Mouse (Mus musculus): ENCODE data around the gene Trap1. TPM values are rescaled to one million over a fixed set of nuclear protein-coding genes. Genes with fewer than 3 reads are reported as not detected.

Gene Trap1
- polyA plus RNA-seq, 1 experiment: 70.0 TPM

DNA sequence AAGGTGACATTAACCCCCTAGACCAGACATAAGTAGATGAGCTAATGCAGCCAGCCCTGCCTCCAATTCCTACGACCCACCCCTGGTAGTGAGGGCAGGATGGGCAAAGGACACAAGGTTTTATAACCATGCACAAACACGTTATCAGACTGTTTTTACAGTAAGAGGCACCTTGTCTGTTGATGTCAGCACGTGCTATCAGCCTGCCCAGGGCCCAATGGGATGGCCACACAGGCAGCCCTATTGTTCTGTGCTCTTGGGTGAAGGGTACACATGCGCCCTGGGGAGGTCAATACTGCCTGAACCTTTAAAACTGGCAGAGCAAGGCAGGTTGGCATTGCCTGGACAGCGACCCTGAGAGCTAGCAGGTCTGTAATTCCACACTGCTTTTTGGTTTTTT is 40.8 kb downstream of the Trap1 start, which contains the start of gene Dnase1:
Gene Dnase1 (plus strand): TSS at position 136 of the 400 bp plus-strand sequence.
- H3K27ac ChIP-seq (ENCODE audit: control insufficient read depth, insufficient read depth, low read depth, low read length): no peak within 1 kb of the TSS
- TF ChIP-seq POLR2A (IDR thresholded peaks at IDR 0.05; ENCODE audit: control insufficient read depth, low read depth, low read length) (no peak), CTCF (IDR thresholded peaks at IDR 0.05; ENCODE audit: control insufficient read depth, insufficient read depth, insufficient replicate concordance, low read depth, low read length) (no peak)
- H3K36me3 ChIP-seq (ENCODE audit: control insufficient read depth, insufficient read depth, low read length): no peaks in the 10 kb centered on the region
- H3K4me1 ChIP-seq (ENCODE audit: control insufficient read depth, insufficient read depth, low read length): no peaks in the 10 kb centered on the region
- no peak within 1 kb of the TSS for H3K4me3 ChIP-seq (ENCODE audit: control insufficient read depth, low read depth, low read length)
- no peaks in the 10 kb centered on the region for H3K27me3 ChIP-seq (ENCODE audit: control insufficient read depth, insufficient read depth, low read length)

GRCm38 (mm10) chr16:4035575-4035974 is 42.1 kb downstream of the Trap1 start:
- H3K36me3 ChIP-seq (ENCODE audit: control insufficient read depth, insufficient read depth, low read length): no peaks in the 10 kb centered on the region
- no peak for TF ChIP-seq POLR2A (IDR thresholded peaks at IDR 0.05; ENCODE audit: control insufficient read depth, low read depth, low read length)
- TF ChIP-seq CTCF (IDR thresholded peaks at IDR 0.05; ENCODE audit: control insufficient read depth, insufficient read depth, insufficient replicate concordance, low read depth, low read length): no peak

GRCm38 (mm10) chr16:4034476-4034875 is 43.2 kb downstream of the Trap1 start:
- TF ChIP-seq POLR2A (IDR thresholded peaks at IDR 0.05; ENCODE audit: control insufficient read depth, low read depth, low read length): no peak
- TF ChIP-seq CTCF (IDR thresholded peaks at IDR 0.05; ENCODE audit: control insufficient read depth, insufficient read depth, insufficient replicate concordance, low read depth, low read length): no peak
- H3K4me1 ChIP-seq (ENCODE audit: control insufficient read depth, insufficient read depth, low read length): no peaks in the 10 kb centered on the region
- H3K27me3 ChIP-seq (ENCODE audit: control insufficient read depth, insufficient read depth, low read length): no peaks in the 10 kb centered on the region
- H3K4me3 ChIP-seq (ENCODE audit: control insufficient read depth, low read depth, low read length): no peak overlapping the region
- no peak overlapping the region for H3K27ac ChIP-seq (ENCODE audit: control insufficient read depth, insufficient read depth, low read depth, low read length)
- H3K36me3 ChIP-seq (ENCODE audit: control insufficient read depth, insufficient read depth, low read length): no peaks in the 10 kb centered on the region

More at GRCm38 (mm10) chr16:4035575-4035974, 42.1 kb downstream of the Trap1 start:
- no peak overlapping the region for H3K4me3 ChIP-seq (ENCODE audit: control insufficient read depth, low read depth, low read length)
- no peaks in the 10 kb centered on the region for H3K4me1 ChIP-seq (ENCODE audit: control insufficient read depth, insufficient read depth, low read length)
- H3K27me3 ChIP-seq (ENCODE audit: control insufficient read depth, insufficient read depth, low read length): no peaks in the 10 kb centered on the region
- H3K27ac ChIP-seq (ENCODE audit: control insufficient read depth, insufficient read depth, low read depth, low read length): no peak overlapping the region

- Histone ChIP-seq H3K36me3 (ENCODE audit: control insufficient read depth, insufficient read depth, low read length) (no peaks in the 10 kb centered on the region), H3K27me3 (ENCODE audit: control insufficient read depth, insufficient read depth, low read length) (no peaks in the 10 kb centered on the region), H3K4me1 (ENCODE audit: control insufficient read depth, insufficient read depth, low read length) (no peaks in the 10 kb centered on the region), H3K27ac (ENCODE audit: control insufficient read depth, insufficient read depth, low read depth, low read length) (no peak overlapping the region), H3K4me3 (ENCODE audit: control insufficient read depth, low read depth, low read length) (no peak overlapping the region)
- TF ChIP-seq POLR2A (IDR thresholded peaks at IDR 0.05; ENCODE audit: control insufficient read depth, low read depth, low read length) (no peak), CTCF (IDR thresholded peaks at IDR 0.05; ENCODE audit: control insufficient read depth, insufficient read depth, insufficient replicate concordance, low read depth, low read length) (no peak)
These were observed 43.7 kb downstream of the Trap1 start for GRCm38 (mm10) chr16:4033971-4034370.

DNA sequence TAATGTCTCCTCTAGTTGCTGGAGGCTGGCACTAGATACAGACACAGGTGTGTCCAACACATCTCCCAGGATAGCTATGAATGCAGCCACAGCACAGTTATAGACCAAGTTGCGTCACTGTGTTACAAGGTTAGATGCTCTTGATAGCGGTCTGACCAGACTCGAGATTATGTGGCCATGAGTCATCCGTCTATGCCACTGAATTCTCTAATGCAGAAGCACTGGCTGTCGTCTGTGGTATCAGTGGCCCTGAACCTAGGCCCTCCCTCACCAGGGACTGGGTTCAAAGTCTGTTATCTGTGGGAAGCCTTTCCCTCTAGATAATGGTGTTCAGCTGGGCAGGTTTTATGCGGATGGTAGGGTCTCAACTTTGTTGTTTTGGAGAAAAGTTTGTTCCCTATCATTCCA is 45.3 kb downstream of the Trap1 start:
- TF ChIP-seq POLR2A (IDR thresholded peaks at IDR 0.05; ENCODE audit: control insufficient read depth, low read depth, low read length) (no peak), CTCF (IDR thresholded peaks at IDR 0.05; ENCODE audit: control insufficient read depth, insufficient read depth, insufficient replicate concordance, low read depth, low read length) (no peak)
- Histone ChIP-seq H3K36me3 (ENCODE audit: control insufficient read depth, insufficient read depth, low read length) (no peaks in the 10 kb centered on the region), H3K4me3 (ENCODE audit: control insufficient read depth, low read depth, low read length) (no peak overlapping the region), H3K27ac (ENCODE audit: control insufficient read depth, insufficient read depth, low read depth, low read length) (no peak overlapping the region), H3K4me1 (ENCODE audit: control insufficient read depth, insufficient read depth, low read length) (no peaks in the 10 kb centered on the region), H3K27me3 (ENCODE audit: control insufficient read depth, insufficient read depth, low read length) (no peaks in the 10 kb centered on the region)

DNA sequence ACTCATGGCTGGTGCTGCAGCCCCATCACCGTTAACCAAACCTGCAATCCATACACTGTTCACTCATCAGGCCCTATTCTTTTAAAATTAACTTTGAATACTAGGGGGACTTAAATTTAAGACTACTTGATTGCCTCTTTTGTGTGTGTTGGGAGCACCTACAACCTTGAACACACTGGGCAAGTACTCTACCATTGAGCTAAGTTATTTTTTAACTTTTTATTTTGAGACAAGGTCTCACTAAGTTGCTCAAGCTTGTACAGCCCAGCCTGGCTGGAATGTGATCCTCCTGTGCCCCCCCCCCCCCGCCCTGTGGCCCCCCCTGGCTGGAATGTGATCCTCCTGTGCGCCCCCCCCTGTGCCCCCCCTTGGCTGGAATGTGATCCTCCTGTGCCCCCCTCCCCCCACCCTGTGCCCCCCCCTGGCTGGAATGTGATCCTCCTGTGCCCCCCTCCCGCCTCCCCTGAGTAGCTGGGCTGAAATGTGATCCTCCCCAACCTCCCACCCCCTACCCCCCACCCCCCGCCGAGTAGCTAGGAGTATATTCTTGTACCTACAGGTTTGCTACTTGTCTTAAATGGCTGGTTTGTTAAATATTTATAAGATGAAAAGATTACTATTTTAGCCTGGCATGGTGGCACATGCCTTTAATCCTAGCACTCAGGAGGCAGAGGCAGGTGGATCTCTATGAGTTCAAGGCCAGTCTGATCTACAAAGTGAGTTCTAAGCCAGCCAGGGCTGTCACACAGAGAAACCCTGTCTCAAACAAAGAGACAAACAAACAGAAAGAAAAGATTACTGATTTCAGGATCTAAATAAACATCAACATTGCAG is 46.0 kb downstream of the Trap1 start:
- H3K27me3 ChIP-seq (ENCODE audit: control insufficient read depth, insufficient read depth, low read length): no peaks in the 10 kb centered on the region
- H3K4me1 ChIP-seq (ENCODE audit: control insufficient read depth, insufficient read depth, low read length): no peaks in the 10 kb centered on the region
- no peak for TF ChIP-seq CTCF (IDR thresholded peaks at IDR 0.05; ENCODE audit: control insufficient read depth, insufficient read depth, insufficient replicate concordance, low read depth, low read length)
- TF ChIP-seq POLR2A (IDR thresholded peaks at IDR 0.05; ENCODE audit: control insufficient read depth, low read depth, low read length): no peak
- no peaks in the 10 kb centered on the region for H3K36me3 ChIP-seq (ENCODE audit: control insufficient read depth, insufficient read depth, low read length)
- H3K4me3 ChIP-seq (ENCODE audit: control insufficient read depth, low read depth, low read length): no peak overlapping the region
- no peak overlapping the region for H3K27ac ChIP-seq (ENCODE audit: control insufficient read depth, insufficient read depth, low read depth, low read length)

DNA sequence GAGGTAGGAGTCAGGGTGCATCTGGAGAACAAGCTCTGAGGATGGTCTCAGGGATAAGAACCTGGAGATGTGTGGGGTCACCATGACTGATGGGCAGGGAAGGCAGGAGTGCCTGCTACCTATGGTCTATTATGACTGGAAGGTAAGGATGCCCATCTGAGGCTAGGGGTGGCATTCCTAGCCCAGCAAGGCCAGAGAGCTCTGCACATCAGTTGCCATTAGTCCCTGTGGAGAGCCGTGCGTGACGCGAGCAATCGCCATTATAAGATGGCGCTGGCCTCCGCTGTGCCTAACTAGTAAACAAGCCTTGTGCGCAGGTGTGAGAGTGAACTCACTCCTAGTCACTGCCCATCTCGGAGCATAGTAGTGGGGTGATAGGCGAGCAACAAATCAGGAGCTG is 47.1 kb downstream of the Trap1 start:
- Histone ChIP-seq H3K36me3 (ENCODE audit: control insufficient read depth, insufficient read depth, low read length) (no peaks in the 10 kb centered on the region), H3K27me3 (ENCODE audit: control insufficient read depth, insufficient read depth, low read length) (no peaks in the 10 kb centered on the region), H3K4me1 (ENCODE audit: control insufficient read depth, insufficient read depth, low read length) (no peaks in the 10 kb centered on the region), H3K4me3 (ENCODE audit: control insufficient read depth, low read depth, low read length) (no peak overlapping the region), H3K27ac (ENCODE audit: control insufficient read depth, insufficient read depth, low read depth, low read length) (no peak overlapping the region)
- TF ChIP-seq POLR2A (IDR thresholded peaks at IDR 0.05; ENCODE audit: control insufficient read depth, low read depth, low read length): no peak
- no peak for TF ChIP-seq CTCF (IDR thresholded peaks at IDR 0.05; ENCODE audit: control insufficient read depth, insufficient read depth, insufficient replicate concordance, low read depth, low read length)

All from testis, adult 2 months (tissue).